8 mouse cellular contexts compared by ENCODE assay signal in the genomic region with DNA sequence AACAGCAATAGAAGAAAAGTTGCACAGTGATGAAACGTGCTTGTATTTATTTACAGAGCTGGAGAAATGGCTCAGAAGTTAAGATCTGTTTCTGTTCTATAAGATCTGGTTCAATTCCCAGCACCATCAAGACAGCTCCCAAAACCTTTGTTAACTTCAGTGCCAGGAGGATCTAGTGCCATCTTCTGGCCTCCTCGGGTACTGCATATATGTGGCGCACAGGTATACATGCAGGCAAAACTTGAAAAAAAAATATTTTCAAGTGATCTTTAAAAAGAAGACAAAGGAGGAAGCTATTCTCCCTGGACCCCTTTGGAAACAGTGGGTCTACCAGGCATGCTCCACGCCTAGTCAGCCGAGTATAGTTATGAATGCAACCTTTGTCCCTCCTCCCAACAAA. TPM values are rescaled to one million over a fixed set of nuclear protein-coding genes. Genes with fewer than 3 reads are reported as not detected.
DNase-seq lines count a peak whose midpoint lies in the region; ATAC-seq and TF ChIP-seq lines count a peak whose summit lies in the region.

No protein-coding gene starts in this region.

- no peaks in the 10 kb centered on the region for H3K27me3 ChIP-seq in heart, embryonic 12.5 days (replicated peaks)

- peaks cover 5% of the 10 kb centered on the region; the same call in 1 of the 2 replicates for H3K9me3 ChIP-seq in heart, embryonic 12.5 days (replicated peaks)

- no peak overlapping the region for H3K9ac ChIP-seq in heart, embryonic 12.5 days

- H3K4me3 ChIP-seq in heart, embryonic 12.5 days = no peak overlapping the region
- no peak overlapping the region for H3K4me3 ChIP-seq in lung, adult 2 months (replicated peaks; ENCODE audit: extremely low read depth, low read depth, low read length)

- TF ChIP-seq CTCF in lung, adult 2 months (IDR thresholded peaks at IDR 0.05; ENCODE audit: insufficient read depth, low read length) = peak; percentile 61

- DNase-seq in heart, adult 11 months = peak; percentile 87
- peak; percentile 48 for DNase-seq in urinary bladder, postnatal 25 days (ENCODE audit: low spot score)
- no peak for DNase-seq in urinary bladder, postnatal 4 days (ENCODE audit: low spot score in 2 of 2)
- DNase-seq in cerebellum, postnatal 25 days = peak; percentile 60 to 80
- DNase-seq in lung, adult 2 months = peak; percentile 66
- DNase-seq in testis, postnatal 14 days (ENCODE audit: low spot score) = peak; percentile 62
- no peak for DNase-seq in ovary, postnatal 14 days (ENCODE audit: low spot score)

- peaks cover 40% of the 10 kb centered on the region for H3K4me1 ChIP-seq in heart, embryonic 12.5 days (replicated peaks)
- peaks cover 13% of the 10 kb centered on the region for H3K4me1 ChIP-seq in lung, adult 2 months (ENCODE audit: control insufficient read depth, insufficient read depth, low read length)

- H3K4me2 ChIP-seq in heart, embryonic 12.5 days = no peak overlapping the region

- no peak for ATAC-seq in heart, embryonic 12.5 days (ENCODE audit: insufficient number of reproducible peaks, low FRiP score)

- WGBS in heart, embryonic 12.5 days = 69% methylated on average over 5 of the region's 5 CpGs
- WGBS in lung, adult 2 months = 73% methylated on average over 5 of the region's 5 CpGs

- TF ChIP-seq POLR2A in lung, adult 2 months (IDR thresholded peaks at IDR 0.05; ENCODE audit: borderline replicate concordance, extremely low read depth, low read depth, low read length) = no peak

- no peaks in the 10 kb centered on the region for H3K36me3 ChIP-seq in heart, embryonic 12.5 days

- H3K27ac ChIP-seq in heart, embryonic 12.5 days (ENCODE audit: poor library complexity, severe bottlenecking) = no peak overlapping the region

RNA-seq across cellular contexts. Expression of a gene that starts 0.9 kb away (rescaled TPM):
- polyA plus RNA-seq in heart, embryonic 12.5 days (2016; fragmentation: Nextera tagmentation; extraction: Ambion mirVana) = 54.6 and 57.2 TPM in 2 replicates
- 19.3 and 32.9 TPM in 2 replicates for polyA plus RNA-seq in lung, adult 2 months (2012; rRNA removed)

Comparison
In these comparisons a context has a peak if more than half of its experiments do, and no peak if none do; other contexts are left out.
1. DNase-seq: peak in heart, adult 11 months (single experiment), urinary bladder, postnatal 25 days (single experiment), cerebellum, postnatal 25 days (2 of 2), lung, adult 2 months (single experiment) and testis, postnatal 14 days (single experiment); none in urinary bladder, postnatal 4 days (0 of 2) and ovary, postnatal 14 days (single experiment).